Comparison of ENCODE assay signal across 8 mouse cellular contexts in the genomic region with DNA sequence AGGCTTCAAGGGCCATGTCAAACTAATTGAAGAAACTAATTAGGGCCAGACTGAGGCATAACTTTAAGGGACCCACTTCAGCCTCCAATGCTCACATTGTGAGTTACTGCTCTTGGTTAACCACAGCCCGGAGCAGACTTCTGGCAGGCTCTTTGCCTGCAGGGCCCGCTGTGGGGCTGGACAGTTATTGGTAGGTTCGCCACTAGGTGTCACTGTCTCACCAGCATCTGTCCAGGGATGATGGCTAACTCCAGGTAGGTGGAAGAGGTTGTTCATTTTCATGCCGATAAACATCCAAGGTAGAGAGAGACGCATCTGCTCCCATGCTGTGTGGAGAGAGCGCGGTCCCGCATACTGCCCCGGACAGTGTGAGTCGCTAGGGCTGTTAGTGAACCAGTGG.
DNase-seq lines count a peak whose midpoint lies in the region; ATAC-seq and TF ChIP-seq lines count a peak whose summit lies in the region.

No protein-coding gene starts in this region.

- no peak for TF ChIP-seq POLR2A in spleen, adult 2 months (IDR thresholded peaks at IDR 0.05; ENCODE audit: low read depth, low read length)

- H3K27ac ChIP-seq in embryonic facial prominence, embryonic 14.5 days (replicated peaks; ENCODE audit: low read depth, low read length) = no peak overlapping the region
- no peak overlapping the region for H3K27ac ChIP-seq in heart, embryonic 10.5 days
- H3K27ac ChIP-seq in limb, embryonic 13.5 days = no peak overlapping the region
- H3K27ac ChIP-seq in midbrain, postnatal 0 days (ENCODE audit: low read depth, low read length) = no peak overlapping the region
- no peak overlapping the region for H3K27ac ChIP-seq in spleen, adult 2 months (ENCODE audit: insufficient read depth, low read length)

- peak; percentile 78; the same call in 1 of the 2 replicates for ATAC-seq in embryonic facial prominence, embryonic 14.5 days (ENCODE audit: low read depth)
- peak; percentile 70 for ATAC-seq in limb, embryonic 13.5 days (ENCODE audit: low FRiP score, low read depth)
- ATAC-seq in midbrain, postnatal 0 days (ENCODE audit: low FRiP score) = peak; percentile 73

- H3K4me1 ChIP-seq in embryonic facial prominence, embryonic 14.5 days (ENCODE audit: control insufficient read depth, insufficient read depth, low read length) = no peaks in the 10 kb centered on the region
- peaks cover 14% of the 10 kb centered on the region; the same call in 1 of the 2 replicates for H3K4me1 ChIP-seq in heart, embryonic 10.5 days
- peaks cover 9% of the 10 kb centered on the region; the same call in 1 of the 2 replicates for H3K4me1 ChIP-seq in limb, embryonic 13.5 days
- no peaks in the 10 kb centered on the region; the same call in 1 of the 2 replicates for H3K4me1 ChIP-seq in midbrain, postnatal 0 days (ENCODE audit: insufficient read depth, low read length)
- no peaks in the 10 kb centered on the region for H3K4me1 ChIP-seq in spleen, adult 2 months (ENCODE audit: control insufficient read depth, insufficient read depth, insufficient read length)

- 2% methylated on average over 10 of the region's 10 CpGs for WGBS in embryonic facial prominence, embryonic 14.5 days
- WGBS in heart, embryonic 10.5 days = 9% methylated on average over 10 of the region's 10 CpGs
- 5% methylated on average over 10 of the region's 10 CpGs for WGBS in limb, embryonic 13.5 days
- WGBS in midbrain, postnatal 0 days = 7% methylated on average over 10 of the region's 10 CpGs
- 8% methylated on average over 10 of the region's 10 CpGs for WGBS in spleen, adult 2 months

- H3K9ac ChIP-seq in embryonic facial prominence, embryonic 14.5 days (ENCODE audit: low read depth, low read length) = no peak overlapping the region
- H3K9ac ChIP-seq in limb, embryonic 13.5 days = no peak overlapping the region
- H3K9ac ChIP-seq in midbrain, postnatal 0 days (replicated peaks; ENCODE audit: low read length, poor library complexity, severe bottlenecking) = no peak overlapping the region

- H3K27me3 ChIP-seq in embryonic facial prominence, embryonic 14.5 days (replicated peaks; ENCODE audit: control insufficient read depth, insufficient read depth, low read length) = no peaks in the 10 kb centered on the region
- peaks cover 30% of the 10 kb centered on the region for H3K27me3 ChIP-seq in heart, embryonic 10.5 days (ENCODE audit: insufficient read depth, poor library complexity, severe bottlenecking)
- H3K27me3 ChIP-seq in limb, embryonic 13.5 days = peaks cover 40% of the 10 kb centered on the region
- no peaks in the 10 kb centered on the region for H3K27me3 ChIP-seq in midbrain, postnatal 0 days (ENCODE audit: insufficient read depth, low read length)
- H3K27me3 ChIP-seq in spleen, adult 2 months (ENCODE audit: control insufficient read depth, insufficient read depth, low read length) = no peaks in the 10 kb centered on the region

- DNase-seq in A20 (ENCODE audit: low read depth, low spot score) = peak; percentile 85
- peak; percentile 79 to 83 for DNase-seq in adrenal gland, postnatal 36 days
- DNase-seq in embryonic facial prominence, embryonic 14.5 days (ENCODE audit: low spot score) = peak; percentile 82
- peak; percentile 88 for DNase-seq in heart, embryonic 10.5 days (ENCODE audit: low spot score)
- peak; percentile 84 for DNase-seq in kidney, adult 9 months
- peak; percentile 89 for DNase-seq in midbrain, postnatal 0 days (ENCODE audit: low spot score)
- peak; percentile 74 to 81 for DNase-seq in spleen, adult 2 months (ENCODE audit: low read depth in 1 of 2, low spot score in 2 of 2)

- H3K4me3 ChIP-seq in embryonic facial prominence, embryonic 14.5 days (ENCODE audit: low read depth, low read length) = no peak overlapping the region
- no peak overlapping the region for H3K4me3 ChIP-seq in heart, embryonic 10.5 days
- H3K4me3 ChIP-seq in limb, embryonic 13.5 days = no peak overlapping the region
- no peak overlapping the region for H3K4me3 ChIP-seq in midbrain, postnatal 0 days (ENCODE audit: low read depth, low read length)
- no peak overlapping the region for H3K4me3 ChIP-seq in spleen, adult 2 months (ENCODE audit: extremely low read depth, insufficient read depth, insufficient read length)

- TF ChIP-seq CTCF in midbrain, postnatal 0 days (IDR thresholded peaks at IDR 0.05) = peak; percentile 97
- peak; percentile 86; the same call in 1 of the 2 replicates for TF ChIP-seq CTCF in spleen, adult 2 months (IDR thresholded peaks at IDR 0.05; ENCODE audit: extremely low read depth, insufficient read depth, insufficient read length, insufficient replicate concordance)

- H3K9me3 ChIP-seq in embryonic facial prominence, embryonic 14.5 days (ENCODE audit: control insufficient read depth, low read length) = no peaks in the 10 kb centered on the region
- H3K9me3 ChIP-seq in heart, embryonic 10.5 days = no peaks in the 10 kb centered on the region
- H3K9me3 ChIP-seq in limb, embryonic 13.5 days = no peaks in the 10 kb centered on the region
- no peaks in the 10 kb centered on the region for H3K9me3 ChIP-seq in midbrain, postnatal 0 days (ENCODE audit: low read length)

- no peaks in the 10 kb centered on the region for H3K36me3 ChIP-seq in embryonic facial prominence, embryonic 14.5 days (ENCODE audit: control insufficient read depth, insufficient read depth, low read length)
- H3K36me3 ChIP-seq in heart, embryonic 10.5 days = no peaks in the 10 kb centered on the region
- no peaks in the 10 kb centered on the region for H3K36me3 ChIP-seq in limb, embryonic 13.5 days
- H3K36me3 ChIP-seq in midbrain, postnatal 0 days (ENCODE audit: insufficient read depth, low read length) = no peaks in the 10 kb centered on the region
- no peaks in the 10 kb centered on the region for H3K36me3 ChIP-seq in spleen, adult 2 months (ENCODE audit: control insufficient read depth, insufficient read depth, low read length)

- H3K4me2 ChIP-seq in embryonic facial prominence, embryonic 14.5 days (ENCODE audit: low read depth, low read length) = no peak overlapping the region
- H3K4me2 ChIP-seq in limb, embryonic 13.5 days (replicated peaks) = peak overlapping the region; percentile 14; the same call in 1 of the 2 replicates
- H3K4me2 ChIP-seq in midbrain, postnatal 0 days (ENCODE audit: low read depth, low read length, poor library complexity, severe bottlenecking) = peak overlapping the region; percentile 28
